Mouse (Mus musculus) limb, embryonic 13.5 days (tissue): ENCODE measurements around the gene Inha. TPM values are rescaled to one million over a fixed set of nuclear protein-coding genes. Genes with fewer than 3 reads are reported as not detected.
A peak's percentile ranks its signal among the peaks of the same experiment; 100 is the strongest.

Experiments used
- ATAC-seq: fragments of 200-750 bp; cut with Nextera tagmentation; 2 replicates; pipeline ENCODE4 v1.8.0; 2017; ENCODE audit warnings: low read depth, moderate number of reproducible peaks, moderate TSS enrichment; ENCODE audit not compliant: low FRiP score
- H3K27ac ChIP-seq: fragments of 300-500 bp; sonication (generic); 2 replicates; pipeline ENCODE4 v1.5.1; 2015; ENCODE audit warnings: inconsistent platforms, mild to moderate bottlenecking, moderate library complexity
- H3K27me3 ChIP-seq: fragments of 300-500 bp; sonication (generic); 2 replicates; pipeline ENCODE4 v1.6.1; 2015; ENCODE audit warnings: mild to moderate bottlenecking, inconsistent platforms
- H3K36me3 ChIP-seq: fragments of 300-500 bp; sonication (generic); 2 replicates; pipeline ENCODE4 v1.6.1; 2015; ENCODE audit warnings: inconsistent platforms, mild to moderate bottlenecking, moderate library complexity
- H3K4me1 ChIP-seq: fragments of 300-500 bp; sonication (generic); 2 replicates; pipeline ENCODE4 v1.6.1; 2015; ENCODE audit warnings: inconsistent platforms
- H3K4me2 ChIP-seq: fragments of 300-500 bp; sonication (generic); replicated peaks from 2 replicates; pipeline ENCODE4 v1.6.1; 2015; ENCODE audit warnings: inconsistent platforms, mild to moderate bottlenecking, moderate library complexity
- H3K4me3 ChIP-seq: fragments of 300-500 bp; sonication (generic); 2 replicates; pipeline ENCODE4 v1.5.1; 2015; ENCODE audit warnings: moderate library complexity, mild to moderate bottlenecking, inconsistent platforms
- H3K9ac ChIP-seq: fragments of 300-500 bp; sonication (generic); 2 replicates; pipeline ENCODE4 v1.6.1; 2015; ENCODE audit warnings: mild to moderate bottlenecking, inconsistent platforms
- H3K9me3 ChIP-seq: fragments of 300-500 bp; sonication (generic); 2 replicates; pipeline ENCODE4 v1.6.1; 2016; ENCODE audit warnings: inconsistent platforms
- WGBS: fragments of 180-500 bp; shearing (Covaris S2); methylation state at CpG from one replicate; pipeline ENCODE4 v1.1.7; 2015; 5-methylcytosine and 5-hydroxymethylcytosine counted together
- polyA plus RNA-seq: library from polyadenylated mRNA; unstranded; fragments of >200 nt; fragmentation: Nextera tagmentation; extraction: Ambion mirVana; gene quantifications from 2 replicates; pipeline ENCODE4 v1.2.1, GENCODE M21; 2015

Gene Inha
- polyA plus RNA-seq, 1 experiment from 2014 or later: 14.2 TPM

- Histone ChIP-seq H3K36me3 (peaks cover 80% of the 10 kb centered on the region), H3K4me2 (no peak overlapping the region), H3K4me1 (no peaks in the 10 kb centered on the region), H3K9ac (peak overlapping the region; percentile 8; the same call in 1 of the 2 replicates), H3K9me3 (no peaks in the 10 kb centered on the region), H3K27me3 (no peaks in the 10 kb centered on the region), H3K4me3 (no peak overlapping the region), H3K27ac (no peak overlapping the region)
- no peak for ATAC-seq
- 87% methylated on average over 19 of the region's 19 CpGs for WGBS
Observed at GRCm38 (mm10) chr1:75533325-75534252, 26.7 kb downstream of the Inha start.

GRCm38 (mm10) chr1:75537587-75537986 lies 30.7 kb downstream of the Inha start:
- H3K4me3 ChIP-seq: no peak overlapping the region
- no peak overlapping the region for H3K4me2 ChIP-seq
- no peaks in the 10 kb centered on the region for H3K27me3 ChIP-seq
- peaks cover 45% of the 10 kb centered on the region for H3K36me3 ChIP-seq
- no peaks in the 10 kb centered on the region for H3K9me3 ChIP-seq
- ATAC-seq: no peak
- H3K4me1 ChIP-seq: no peaks in the 10 kb centered on the region; the same call in 1 of the 2 replicates
- H3K9ac ChIP-seq: no peak overlapping the region
- 69% methylated on average over 2 of the region's 2 CpGs for WGBS
- no peak overlapping the region for H3K27ac ChIP-seq

GRCm38 (mm10) chr1:75538597-75539190 lies 31.8 kb downstream of the Inha start:
- H3K4me3 ChIP-seq: no peak overlapping the region
- H3K4me2 ChIP-seq: no peak overlapping the region
- no peaks in the 10 kb centered on the region for H3K9me3 ChIP-seq
- no peak overlapping the region for H3K9ac ChIP-seq
- H3K4me1 ChIP-seq: no peaks in the 10 kb centered on the region; the same call in 1 of the 2 replicates
- H3K27ac ChIP-seq: no peak overlapping the region
- H3K27me3 ChIP-seq: no peaks in the 10 kb centered on the region
- H3K36me3 ChIP-seq: peaks cover 36% of the 10 kb centered on the region
- ATAC-seq: no peak
- WGBS: 76% methylated on average over 9 of the region's 9 CpGs

DNA sequence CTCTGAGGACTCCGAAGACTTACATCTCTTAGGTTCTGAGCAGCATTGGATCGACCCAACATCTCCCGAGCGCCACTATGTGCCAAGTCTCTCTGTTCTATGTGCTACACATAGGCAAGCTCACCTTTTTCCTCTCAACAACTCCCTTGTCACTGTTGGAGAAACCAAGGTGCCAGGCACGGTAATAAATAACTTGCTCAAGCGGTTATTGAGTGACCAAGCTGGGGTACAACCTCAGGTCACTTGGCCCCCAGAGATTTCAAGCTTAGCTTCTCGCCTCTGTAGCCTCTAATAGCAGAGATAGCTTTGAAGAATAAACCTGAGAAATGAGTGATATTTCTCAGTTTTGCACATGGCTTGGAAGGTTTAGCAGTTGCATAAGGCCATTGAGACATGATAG lies 34.6 kb downstream of the Inha start:
- Histone ChIP-seq H3K27ac (no peak overlapping the region), H3K4me2 (no peak overlapping the region), H3K4me3 (no peak overlapping the region), H3K4me1 (peaks cover 6% of the 10 kb centered on the region), H3K9me3 (no peaks in the 10 kb centered on the region), H3K36me3 (peaks cover 10% of the 10 kb centered on the region), H3K9ac (no peak overlapping the region), H3K27me3 (no peaks in the 10 kb centered on the region)
- no peak for ATAC-seq
- WGBS: 88% methylated on average over 7 of the region's 7 CpGs

- Histone ChIP-seq H3K4me1 (peaks cover 17% of the 10 kb centered on the region), H3K9me3 (no peaks in the 10 kb centered on the region), H3K4me3 (no peak overlapping the region), H3K4me2 (no peak overlapping the region), H3K27me3 (no peaks in the 10 kb centered on the region), H3K27ac (no peak overlapping the region), H3K9ac (no peak overlapping the region), H3K36me3 (peaks cover 20% of the 10 kb centered on the region)
- ATAC-seq: no peak
- WGBS: 83% methylated on average over 6 of the region's 6 CpGs
Observed at GRCm38 (mm10) chr1:75544351-75544750, 37.5 kb downstream of the Inha start.

GRCm38 (mm10) chr1:75545965-75546956 lies 39.4 kb downstream of the Inha start, which contains the start of gene Slc4a3:
TSS of gene Slc4a3 (plus strand) at chr1:75546266.
- peak within 1 kb of the TSS; percentile 63 for H3K4me2 ChIP-seq
- peak within 1 kb of the TSS; percentile 77 for H3K4me3 ChIP-seq
- peaks cover 17% of the 10 kb centered on the region for H3K4me1 ChIP-seq
- H3K27ac ChIP-seq: peak within 1 kb of the TSS; percentile 80
- 1% methylated on average over 60 of the region's 64 CpGs for WGBS
- H3K36me3 ChIP-seq: peaks cover 39% of the 10 kb centered on the region
- no peaks in the 10 kb centered on the region for H3K9me3 ChIP-seq
- H3K27me3 ChIP-seq: no peaks in the 10 kb centered on the region
- peak; percentile 87 for ATAC-seq
- H3K9ac ChIP-seq: peak within 1 kb of the TSS; percentile 92

DNA sequence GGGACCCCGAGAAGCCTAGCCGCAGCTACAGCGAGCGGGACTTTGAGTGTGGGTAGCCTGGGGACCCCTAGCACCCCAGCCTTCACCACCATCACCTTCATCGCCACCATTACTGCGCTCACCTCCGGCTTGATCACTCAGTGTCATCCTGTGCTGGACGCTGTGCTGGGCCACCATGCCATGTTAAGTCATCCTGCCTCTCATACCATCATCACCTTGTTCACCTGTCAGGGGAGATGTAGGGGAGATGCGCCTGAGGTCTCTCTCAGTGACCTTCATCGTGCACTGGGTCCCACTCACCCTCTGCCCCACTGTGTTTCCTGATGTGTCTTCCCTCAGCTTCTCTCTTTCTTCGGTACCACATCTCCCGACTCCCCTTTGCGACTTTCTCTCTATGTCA lies 40.5 kb downstream of the Inha start:
- no peak overlapping the region; the same call in 1 of the 2 replicates for H3K27ac ChIP-seq
- H3K4me1 ChIP-seq: peaks cover 17% of the 10 kb centered on the region
- peak overlapping the region; percentile 77 for H3K4me3 ChIP-seq
- 97% methylated on average over 13 of the region's 13 CpGs for WGBS
- H3K9me3 ChIP-seq: no peaks in the 10 kb centered on the region
- peak overlapping the region; percentile 63 for H3K4me2 ChIP-seq
- H3K27me3 ChIP-seq: no peaks in the 10 kb centered on the region
- peak overlapping the region; percentile 92 for H3K9ac ChIP-seq
- ATAC-seq: no peak
- peaks cover 50% of the 10 kb centered on the region for H3K36me3 ChIP-seq

DNA sequence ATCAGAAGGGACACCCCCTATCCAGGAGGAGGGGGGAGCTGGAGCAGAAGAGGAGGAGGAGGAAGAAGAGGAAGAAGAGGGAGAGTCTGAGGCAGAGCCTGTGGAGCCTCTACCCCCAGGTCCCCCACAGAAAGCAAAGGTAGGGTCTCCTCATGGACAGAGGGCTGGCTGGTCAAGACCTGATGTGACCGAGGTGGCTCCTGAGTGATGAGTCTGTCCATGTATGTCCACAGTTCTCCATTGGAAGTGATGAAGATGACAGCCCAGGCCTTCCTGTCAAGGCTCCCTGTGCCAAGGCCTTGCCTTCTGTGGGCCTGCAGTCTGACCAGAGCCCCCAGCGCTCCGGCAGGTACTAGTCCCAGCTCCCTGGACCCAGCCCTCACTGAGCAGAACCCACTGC lies 41.2 kb downstream of the Inha start:
- no peaks in the 10 kb centered on the region for H3K27me3 ChIP-seq

GRCm38 (mm10) chr1:75548871-75549270 lies 42.0 kb downstream of the Inha start:
- H3K9me3 ChIP-seq: no peaks in the 10 kb centered on the region
- no peak overlapping the region for H3K27ac ChIP-seq
- H3K4me3 ChIP-seq: no peak overlapping the region
- H3K4me2 ChIP-seq: no peak overlapping the region
- H3K9ac ChIP-seq: no peak overlapping the region
- WGBS: 92% methylated on average over 17 of the region's 17 CpGs
- peaks cover 17% of the 10 kb centered on the region for H3K4me1 ChIP-seq
- H3K27me3 ChIP-seq: no peaks in the 10 kb centered on the region
- no peak for ATAC-seq
- H3K36me3 ChIP-seq: peaks cover 65% of the 10 kb centered on the region

More for the DNA sequence above, 41.2 kb downstream of the Inha start:
- Histone ChIP-seq H3K4me3 (no peak overlapping the region), H3K4me1 (peaks cover 17% of the 10 kb centered on the region), H3K27ac (no peak overlapping the region), H3K9me3 (no peaks in the 10 kb centered on the region), H3K4me2 (no peak overlapping the region), H3K9ac (no peak overlapping the region), H3K36me3 (peaks cover 57% of the 10 kb centered on the region)
- ATAC-seq: no peak
- 98% methylated on average over 3 of the region's 3 CpGs for WGBS

DNA sequence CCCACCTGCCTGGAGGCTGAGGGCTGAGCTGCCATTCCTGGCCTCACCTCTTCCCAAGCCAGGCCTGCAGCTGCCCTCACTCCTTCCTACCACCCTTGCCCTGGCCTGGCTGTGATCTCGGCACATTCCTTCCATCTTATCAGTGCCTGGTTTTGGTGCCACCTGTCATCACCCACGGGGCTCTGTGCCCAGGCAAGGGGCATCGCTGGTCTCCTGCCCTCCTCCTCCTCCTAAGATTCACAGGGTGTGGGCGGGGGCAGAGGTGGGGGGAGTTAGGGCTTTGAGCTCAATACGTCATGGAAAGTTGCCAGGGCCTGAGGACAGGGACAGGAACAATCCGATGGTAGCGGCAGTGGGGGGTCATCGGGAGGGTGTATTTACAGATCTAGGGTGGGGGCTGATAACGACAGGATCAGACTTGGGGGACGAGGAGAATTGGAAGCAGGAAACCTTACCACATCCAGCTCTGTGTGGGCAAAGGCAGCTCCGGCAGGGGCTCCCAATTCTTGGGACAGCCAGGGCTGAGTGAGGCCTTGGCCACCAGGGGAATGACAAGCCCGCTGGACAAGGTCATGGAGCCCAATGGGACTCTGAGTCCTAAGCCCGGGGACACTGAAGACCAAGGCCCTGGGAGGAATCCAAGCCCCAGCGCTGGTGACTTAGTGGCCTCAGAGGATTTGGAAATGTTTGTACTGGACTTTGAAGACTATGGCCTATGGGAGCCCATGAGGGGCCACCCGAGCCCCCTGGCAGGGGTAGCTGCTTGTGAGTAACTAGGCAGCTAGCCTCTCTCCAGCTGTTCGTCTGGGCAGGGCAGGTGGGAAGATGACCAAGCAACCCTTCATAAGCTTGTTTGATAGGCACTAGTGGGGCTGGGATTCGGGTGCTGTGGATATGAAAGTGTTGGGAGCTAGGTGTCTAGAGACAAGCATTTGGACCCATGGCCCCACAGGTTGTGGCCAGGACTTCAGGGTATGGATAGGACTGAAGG lies 42.7 kb downstream of the Inha start:
- Histone ChIP-seq H3K4me1 (peaks cover 17% of the 10 kb centered on the region), H3K27me3 (no peaks in the 10 kb centered on the region)

GRCm38 (mm10) chr1:75550586-75550985 lies 43.7 kb downstream of the Inha start:
- Histone ChIP-seq H3K36me3 (peaks cover 83% of the 10 kb centered on the region), H3K9ac (no peak overlapping the region)
- ATAC-seq: no peak

More for the DNA sequence above, 42.7 kb downstream of the Inha start:
- peaks cover 73% of the 10 kb centered on the region for H3K36me3 ChIP-seq
- no peak overlapping the region for H3K27ac ChIP-seq
- WGBS: 85% methylated on average over 17 of the region's 17 CpGs
- no peak overlapping the region for H3K9ac ChIP-seq
- no peaks in the 10 kb centered on the region for H3K9me3 ChIP-seq
- no peak overlapping the region for H3K4me2 ChIP-seq
- no peak overlapping the region for H3K4me3 ChIP-seq
- no peak for ATAC-seq

More at GRCm38 (mm10) chr1:75550586-75550985, 43.7 kb downstream of the Inha start:
- Histone ChIP-seq H3K27me3 (no peaks in the 10 kb centered on the region), H3K9me3 (no peaks in the 10 kb centered on the region), H3K4me1 (peaks cover 15% of the 10 kb centered on the region), H3K4me3 (no peak overlapping the region), H3K27ac (no peak overlapping the region), H3K4me2 (no peak overlapping the region)
- WGBS: 79% methylated on average over 15 of the region's 15 CpGs
